Mouse (Mus musculus) embryonic fibroblast, embryonic 13.5 days (primary cell): ENCODE data around the gene Jak1. TPM values are rescaled to one million over a fixed set of nuclear protein-coding genes. Genes with fewer than 3 reads are reported as not detected.

Experiments used
- H3K27ac ChIP-seq: 2 replicates; pipeline ENCODE4 v1.5.1; 2012; ENCODE audit warnings: low read length, control low read depth, inconsistent platforms; ENCODE audit not compliant: insufficient read depth
- H3K4me1 ChIP-seq: 2 replicates; pipeline ENCODE4 v1.6.1; 2011; ENCODE audit warnings: low read length; ENCODE audit not compliant: control insufficient read depth, insufficient read depth
- H3K4me3 ChIP-seq: 2 replicates; pipeline ENCODE4 v1.5.1; 2011; ENCODE audit warnings: mild to moderate bottlenecking, control low read depth, low read length; ENCODE audit not compliant: insufficient read depth
- CTCF ChIP-seq: IDR thresholded peaks from 2 replicates; pipeline ENCODE4 v1.5.1; 2011; ENCODE audit warnings: mild to moderate bottlenecking, control low read depth, low read length, moderate library complexity, borderline replicate concordance; ENCODE audit not compliant: insufficient read depth
- POLR2A ChIP-seq: IDR thresholded peaks from 2 replicates; pipeline ENCODE4 v1.6.1; 2011; ENCODE audit warnings: low read depth, mild to moderate bottlenecking, control low read depth, low read length, moderate library complexity
- polyA plus RNA-seq: library from polyadenylated mRNA; stranded (reverse); fragments of >200 nt; gene quantifications from 2 replicates; pipeline ENCODE4 v1.2.4, GENCODE M21; 2011; ENCODE audit warnings: low read depth; ENCODE audit not compliant: missing spikeins, insufficient read length

Gene Jak1
- polyA plus RNA-seq, 1 experiment: 192 TPM

GRCm38 (mm10) chr4:101182603-101183011 lies 82.5 kb downstream of the Jak1 start:
- 0 out of 2 replicates have a peak overlapping the region, but pooled peaks have one; percentile 16 for H3K27ac ChIP-seq
- H3K4me3 ChIP-seq: no peak overlapping the region
- TF ChIP-seq CTCF: no peak
- TF ChIP-seq POLR2A: no peak
- H3K4me1 ChIP-seq: peaks cover 7% of the 10 kb centered on the region

DNA sequence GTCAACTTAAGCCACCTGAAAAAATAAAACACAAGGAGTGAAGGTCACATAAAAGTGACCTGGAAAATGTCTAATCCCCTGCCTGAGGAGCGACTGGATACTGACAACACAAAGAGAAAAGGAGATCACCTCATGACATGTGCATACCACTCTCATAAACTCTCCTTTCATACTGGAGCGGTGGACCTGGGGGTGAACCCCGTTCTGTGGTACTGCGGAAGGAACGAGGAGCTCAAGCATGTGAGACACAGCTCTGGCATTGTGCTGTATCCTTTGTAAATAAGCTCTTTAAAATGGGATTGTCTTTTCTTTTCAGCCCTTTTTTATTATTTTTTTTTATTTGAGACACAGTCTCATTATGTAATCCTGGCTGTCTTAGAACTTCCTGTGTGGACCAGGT lies 84.4 kb downstream of the Jak1 start:
- H3K27ac ChIP-seq: no peak overlapping the region
- no peak overlapping the region for H3K4me3 ChIP-seq
- TF ChIP-seq CTCF (no peak), POLR2A (no peak)
- H3K4me1 ChIP-seq: peaks cover 7% of the 10 kb centered on the region

- no peak for TF ChIP-seq CTCF
- no peak for TF ChIP-seq POLR2A
- Histone ChIP-seq H3K4me3 (no peak overlapping the region), H3K4me1 (peaks cover 7% of the 10 kb centered on the region), H3K27ac (no peak overlapping the region)
Observed at GRCm38 (mm10) chr4:101179836-101180235, 85.2 kb downstream of the Jak1 start.

- TF ChIP-seq CTCF: no peak
- no peak for TF ChIP-seq POLR2A
- Histone ChIP-seq H3K4me3 (no peak overlapping the region), H3K27ac (no peak overlapping the region), H3K4me1 (peaks cover 7% of the 10 kb centered on the region)
Observed at GRCm38 (mm10) chr4:101179076-101179475, 86.0 kb downstream of the Jak1 start.

GRCm38 (mm10) chr4:101177796-101178195 lies 87.3 kb downstream of the Jak1 start:
- TF ChIP-seq POLR2A (no peak), CTCF (no peak)
- Histone ChIP-seq H3K27ac (no peak overlapping the region), H3K4me3 (no peak overlapping the region), H3K4me1 (peaks cover 3% of the 10 kb centered on the region)

DNA sequence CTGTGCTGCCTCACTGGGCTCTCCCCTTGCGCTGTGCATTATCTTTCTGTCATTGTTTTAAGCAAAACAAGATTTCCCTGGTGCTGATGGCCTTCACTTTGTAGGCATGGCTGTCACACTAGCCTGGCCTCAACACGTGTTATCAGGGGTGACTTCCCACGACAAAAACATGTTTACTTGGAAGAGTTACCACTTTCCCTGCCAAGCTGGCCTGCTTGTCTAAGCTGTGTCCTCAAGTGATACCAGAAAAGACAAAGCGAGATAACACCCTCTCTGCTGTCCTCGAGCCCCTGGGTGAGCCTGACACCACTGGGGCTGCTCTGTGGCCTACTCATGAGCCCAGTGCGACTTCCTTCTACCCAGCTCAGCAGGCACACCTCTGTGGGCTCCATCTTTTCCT lies 89.0 kb downstream of the Jak1 start:
- no peak overlapping the region for H3K27ac ChIP-seq
- TF ChIP-seq POLR2A (no peak), CTCF (no peak)

GRCm38 (mm10) chr4:101174916-101175625 lies 90.0 kb downstream of the Jak1 start:
- no peak overlapping the region for H3K27ac ChIP-seq

More for the DNA sequence above, 89.0 kb downstream of the Jak1 start:
- H3K4me1 ChIP-seq: no peaks in the 10 kb centered on the region
- no peak overlapping the region for H3K4me3 ChIP-seq

DNA sequence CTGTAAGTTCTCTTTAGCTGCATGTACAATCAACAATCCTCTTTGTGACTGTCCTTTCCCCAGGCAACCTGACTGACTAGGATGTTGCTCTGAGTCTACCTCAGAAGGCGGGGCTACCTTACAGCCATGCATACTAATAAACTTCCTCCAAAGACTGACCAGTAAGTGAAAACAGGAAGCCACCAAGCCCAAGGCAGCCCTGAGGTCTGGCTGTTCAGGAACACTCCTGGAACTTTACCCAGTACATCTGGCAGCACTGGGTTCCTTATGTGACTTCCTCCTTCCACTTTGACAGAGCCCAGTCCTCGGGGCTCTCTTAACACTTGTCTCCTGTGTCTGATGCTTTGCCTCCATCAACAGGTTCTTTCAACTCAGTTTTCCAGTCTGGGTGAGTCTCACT lies 92.3 kb downstream of the Jak1 start:
- no peak overlapping the region for H3K4me3 ChIP-seq
- no peak for TF ChIP-seq POLR2A
- TF ChIP-seq CTCF: no peak
- no peak overlapping the region for H3K27ac ChIP-seq
- H3K4me1 ChIP-seq: no peaks in the 10 kb centered on the region

More at GRCm38 (mm10) chr4:101174916-101175625, 90.0 kb downstream of the Jak1 start:
- Histone ChIP-seq H3K4me1 (no peaks in the 10 kb centered on the region), H3K4me3 (no peak overlapping the region)
- TF ChIP-seq CTCF (no peak), POLR2A (no peak)

DNA sequence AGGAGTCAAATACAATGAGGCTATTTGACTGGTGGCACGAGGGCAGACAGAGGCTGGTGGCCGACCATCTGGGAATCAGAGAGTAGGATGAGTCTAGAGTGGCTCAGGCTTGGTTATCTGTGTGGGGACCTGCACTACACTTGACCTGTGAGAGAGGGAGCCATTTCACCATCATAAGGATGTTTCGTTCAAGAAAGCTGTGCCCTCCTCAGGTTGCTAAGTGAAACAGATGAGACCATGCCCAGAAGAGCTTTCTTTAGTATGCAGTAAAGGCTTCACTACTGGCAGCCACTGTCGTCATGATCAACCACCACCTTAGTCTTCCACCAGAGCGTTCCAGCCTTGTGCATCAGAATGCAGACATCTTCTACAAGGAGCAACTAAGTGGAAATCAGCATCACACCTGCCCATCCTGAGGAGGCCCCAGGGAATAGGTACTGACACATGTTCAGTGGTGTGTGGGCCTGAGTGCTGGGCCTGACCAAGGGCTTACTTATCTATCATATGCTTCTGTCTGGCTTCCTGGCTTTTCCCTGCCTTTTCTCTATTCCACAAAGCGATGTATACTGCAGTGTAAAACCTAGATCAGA lies 96.8 kb downstream of the Jak1 start:
- peak; percentile 37; the same call in 1 of the 2 replicates for TF ChIP-seq CTCF
- TF ChIP-seq POLR2A: no peak
- Histone ChIP-seq H3K27ac (no peak overlapping the region), H3K4me3 (no peak overlapping the region), H3K4me1 (no peaks in the 10 kb centered on the region)

- TF ChIP-seq POLR2A: no peak
- no peak for TF ChIP-seq CTCF
Observed at GRCm38 (mm10) chr4:101167777-101168176, 97.3 kb downstream of the Jak1 start.

DNA sequence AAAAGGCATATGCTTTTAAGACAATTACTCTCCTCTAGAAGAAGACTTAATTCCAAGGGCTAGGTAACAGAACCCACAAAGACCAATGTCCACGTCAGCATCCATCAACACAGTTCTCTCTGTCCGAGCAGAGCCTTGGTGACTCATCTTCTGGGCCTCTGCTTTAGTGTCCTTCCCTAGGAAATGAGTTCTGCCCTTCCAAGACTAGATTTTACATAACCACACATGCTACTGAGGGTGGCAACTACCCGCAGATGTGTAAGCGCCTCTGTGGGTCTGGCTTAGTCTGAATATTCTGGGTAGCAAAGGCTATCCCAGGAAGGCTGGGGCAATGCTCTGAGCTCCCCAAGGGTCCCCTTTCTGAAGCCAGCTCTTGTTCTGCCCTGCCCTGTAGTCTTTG lies 99.3 kb downstream of the Jak1 start:
- TF ChIP-seq CTCF (no peak), POLR2A (no peak)
- no peak overlapping the region for H3K4me3 ChIP-seq
- H3K4me1 ChIP-seq: no peaks in the 10 kb centered on the region
- H3K27ac ChIP-seq: no peak overlapping the region

More at GRCm38 (mm10) chr4:101167777-101168176, 97.3 kb downstream of the Jak1 start:
- Histone ChIP-seq H3K4me1 (no peaks in the 10 kb centered on the region), H3K27ac (no peak overlapping the region), H3K4me3 (no peak overlapping the region)
